Mouse (Mus musculus) central nervous system, embryonic 18 days (tissue): ENCODE measurements around the gene Adam10. TPM values are rescaled to one million over a fixed set of nuclear protein-coding genes. Genes with fewer than 3 reads are reported as not detected.

Source experiments
- polyA plus RNA-seq: library from polyadenylated mRNA; depleted of rRNA; stranded (reverse); fragments of >200 nt; gene quantifications from 2 replicates; pipeline ENCODE4 v1.2.3, GENCODE M21; 2012; rRNA removed

Adam10 gene
- 43.7 and 47.6 TPM in 2 replicates for polyA plus RNA-seq

DNA sequence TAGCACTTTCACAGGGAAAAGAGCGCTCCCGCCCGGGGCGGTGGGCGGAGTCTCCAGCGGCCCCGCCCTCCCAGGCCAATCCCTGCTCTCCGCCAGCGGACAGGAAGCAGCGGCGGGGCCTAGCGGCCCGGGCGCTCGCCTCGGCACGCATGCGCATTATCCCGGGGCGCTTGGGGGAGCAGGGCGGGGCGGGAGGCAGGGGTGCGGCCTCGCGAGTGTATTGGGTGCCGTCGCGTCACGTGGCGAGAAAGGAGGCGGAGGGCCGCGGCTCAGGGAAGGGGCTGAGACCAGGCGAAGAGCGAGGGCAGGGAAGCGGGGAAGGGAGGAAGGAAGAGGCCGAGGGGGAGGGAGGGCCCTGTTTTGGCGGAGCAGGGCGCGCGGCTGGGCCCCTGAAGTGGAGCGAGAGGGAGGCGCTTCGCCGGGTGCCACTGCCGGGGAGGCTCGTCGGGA is at the start of gene Adam10:
Gene Adam10, plus strand, starts transcription at position 316 of the 450 bp plus-strand sequence.

DNA sequence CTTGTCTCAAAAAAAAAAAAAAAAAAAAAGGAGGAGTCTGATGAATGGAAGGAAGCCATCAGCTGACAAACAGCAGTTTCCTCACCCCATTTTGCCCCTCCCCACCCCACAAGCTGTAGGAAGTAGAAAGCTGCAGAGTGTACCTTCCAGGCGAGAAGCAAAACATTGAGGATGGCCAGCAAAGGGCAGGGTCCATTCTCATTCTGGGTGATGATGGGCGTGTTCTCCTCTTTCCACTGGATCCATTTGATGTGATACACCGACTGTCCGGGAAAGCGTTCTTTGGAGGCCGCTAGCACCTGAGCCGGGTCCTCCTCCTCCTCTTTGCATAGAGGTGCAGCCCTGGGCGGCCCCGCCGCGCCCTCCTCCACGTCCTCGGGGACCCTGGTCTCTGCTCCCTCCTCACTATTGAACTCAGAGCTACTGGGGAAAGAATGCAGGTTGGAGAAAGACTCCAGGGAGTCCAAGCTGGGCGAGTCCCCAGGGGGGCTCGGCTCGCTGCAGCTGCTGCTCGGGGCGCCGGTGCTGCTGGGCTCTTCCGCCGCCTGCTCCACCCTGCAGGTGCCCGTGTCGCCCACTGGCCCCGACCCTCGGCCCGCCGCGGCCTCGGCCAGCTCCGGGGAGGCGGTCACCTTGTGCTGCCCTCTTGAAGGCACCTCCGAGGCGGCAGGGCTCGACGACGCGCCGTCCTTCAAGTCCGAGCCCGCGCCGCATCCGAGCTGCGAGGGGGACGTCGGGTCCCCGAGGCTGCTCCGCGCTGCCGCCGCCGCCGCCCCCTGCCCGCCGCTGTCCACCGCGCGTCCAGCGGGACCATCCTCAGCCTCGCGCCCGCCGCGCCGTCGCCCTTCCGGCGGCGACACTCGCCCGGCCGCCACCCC is 22.4 kb upstream of the Adam10 start, which contains the start of gene Gm10642:
Gene Gm10642, plus strand, starts transcription at position 122 of the 878 bp plus-strand sequence.

DNA sequence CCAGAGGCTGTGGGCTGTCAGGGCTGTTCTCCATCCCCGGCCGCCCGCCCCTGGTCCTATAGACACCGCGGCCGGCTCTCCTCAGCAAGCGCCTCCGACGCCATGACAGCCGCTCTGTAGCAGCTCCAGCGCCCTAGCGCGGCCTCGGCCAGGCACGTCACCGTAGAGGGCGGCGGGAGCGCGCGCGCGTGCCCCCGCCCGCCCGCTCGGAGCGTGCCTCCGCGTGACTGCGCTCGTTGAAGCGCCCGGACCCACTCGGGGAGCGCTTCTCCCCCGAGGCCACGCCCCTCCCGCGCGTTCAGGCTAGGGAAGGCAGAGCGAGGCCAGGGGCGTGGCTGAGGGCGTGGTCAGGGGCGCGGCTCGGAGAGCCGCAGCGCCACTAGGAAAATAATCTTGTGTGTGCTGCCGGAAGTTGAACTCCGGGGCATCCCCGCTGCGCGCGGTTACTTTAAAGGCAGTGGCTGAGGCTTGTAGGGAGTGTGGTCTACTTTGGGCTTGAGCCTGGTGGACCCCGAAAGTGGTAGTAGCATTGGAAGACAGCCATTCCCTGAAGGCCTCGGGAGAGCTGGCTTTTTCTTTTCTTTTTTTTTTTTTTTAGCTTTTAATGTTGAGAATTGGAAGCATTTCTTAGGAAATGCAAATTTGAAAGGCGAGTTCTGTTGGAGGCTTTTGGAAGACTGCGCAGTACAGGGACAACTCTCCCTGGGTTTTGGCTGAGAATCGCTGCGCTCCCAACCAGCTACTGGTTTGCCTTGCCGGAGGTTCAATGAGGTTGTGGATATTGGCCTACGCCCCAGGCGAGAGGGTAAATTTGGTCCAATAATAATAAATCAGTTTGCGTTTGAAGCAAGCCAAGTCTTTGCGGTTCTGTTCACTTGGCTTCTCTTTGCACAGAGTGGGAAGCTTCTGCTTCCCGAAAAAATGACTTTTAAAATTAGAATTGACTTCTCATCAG is 21.5 kb upstream of the Adam10 start, which contains the start of gene Mindy2:
Gene Mindy2, minus strand, starts transcription at position 162 of the 955 bp plus-strand sequence.

Other genes starting within 250 kb of the Adam10 start
- 39.0 and 43.7 TPM in 2 replicates for gene Rnf111, start 175.3 kb upstream of the Adam10 start, polyA plus RNA-seq
- 58.5 and 59.4 TPM in 2 replicates for gene Sltm, start 136.2 kb upstream of the Adam10 start, polyA plus RNA-seq
- 0.58 and 0.59 TPM in 2 replicates for gene Gm10642, start 22.7 kb upstream of the Adam10 start, polyA plus RNA-seq
- gene Mindy2, start 21.8 kb upstream of the Adam10 start, polyA plus RNA-seq, result 19.9 and 21.6 TPM in 2 replicates